Mouse (Mus musculus) cerebellum, adult 2 months (tissue): Measurements from ENCODE around the gene Atp8b3.

Experiments
- CTCF ChIP-seq: fragments of 200-500 bp; IDR thresholded peaks from 2 replicates; pipeline ENCODE4 v1.5.1; 2011; ENCODE audit warnings: low read depth, mild to moderate bottlenecking, control low read depth, low read length, moderate library complexity, borderline replicate concordance; ENCODE audit not compliant: insufficient read depth
- POLR2A ChIP-seq: fragments of 200-500 bp; IDR thresholded peaks from 2 replicates; pipeline ENCODE4 v1.6.1; 2011; ENCODE audit warnings: low read length, control low read depth, borderline replicate concordance; ENCODE audit not compliant: insufficient read depth

GRCm38 (mm10) chr10:80572477-80572876 lies 33.6 kb upstream of the Atp8b3 start:
- TF ChIP-seq CTCF (no peak), POLR2A (no peak)
